Mouse (Mus musculus) liver, embryonic 14.5 days (tissue): Measurements from ENCODE around the gene B3gnt9. TPM values are rescaled to one million over a fixed set of nuclear protein-coding genes. Genes with fewer than 3 reads are reported as not detected.
A peak's percentile ranks its signal among the peaks of the same experiment; 100 is the strongest.

Source experiments
- ATAC-seq: fragments of 200-750 bp; cut with Nextera tagmentation; 2 replicates; pipeline ENCODE4 v1.8.0; 2017; ENCODE audit warnings: moderate number of reproducible peaks, mild to moderate bottlenecking, moderate library complexity; ENCODE audit not compliant: insufficient read depth
- DNase-seq, 3 experiments: peaks; one replicate each; pipeline ENCODE4 v3.0.0-alpha.2; 2012 to 2013; ENCODE audit warnings: low read depth in 3 of 3, low spot score in 3 of 3
- H3K27ac ChIP-seq: fragments of 300-500 bp; sonication (generic); 2 replicates; pipeline ENCODE4 v1.5.1; 2014; ENCODE audit warnings: moderate library complexity, mild to moderate bottlenecking, control low read depth, inconsistent platforms
- H3K27me3 ChIP-seq: fragments of 300-500 bp; sonication (generic); 2 replicates; pipeline ENCODE4 v1.6.1; 2014; ENCODE audit warnings: mild to moderate bottlenecking, low read length, moderate library complexity; ENCODE audit not compliant: control insufficient read depth, insufficient read depth
- H3K36me3 ChIP-seq: fragments of 300-500 bp; sonication (generic); replicated peaks from 2 replicates; pipeline ENCODE4 v1.6.1; 2014; ENCODE audit warnings: low read depth; ENCODE audit not compliant: control insufficient read depth, insufficient read depth
- H3K4me1 ChIP-seq, 2 experiments: fragments of 200-500 bp in 1 of 2; fragments of 300-500 bp in 1 of 2; sonication (generic) in 1 of 2; replicated peaks; 2 replicates each; pipeline ENCODE4 v1.6.1; 2012 to 2014; ENCODE audit warnings: antibody characterized with exemption in 1 of 2, inconsistent platforms in 1 of 2, low read length in 1 of 2; ENCODE audit not compliant: control insufficient read depth in 2 of 2, insufficient read depth in 2 of 2
- H3K4me2 ChIP-seq: fragments of 300-500 bp; sonication (generic); 2 replicates; pipeline ENCODE4 v1.6.1; 2014; ENCODE audit warnings: low read depth, mild to moderate bottlenecking, control low read depth, moderate library complexity
- H3K4me3 ChIP-seq, 2 experiments: fragments of 200-500 bp in 1 of 2; fragments of 300-500 bp in 1 of 2; sonication (generic) in 1 of 2; 2 replicates each; pipeline ENCODE4 v1.5.1; 2012 to 2014; ENCODE audit warnings: low read depth in 2 of 2, low read length in 2 of 2, mild to moderate bottlenecking in 2 of 2, control low read depth in 1 of 2, inconsistent platforms in 1 of 2, moderate library complexity in 1 of 2; ENCODE audit not compliant: insufficient read depth in 1 of 2
- H3K9ac ChIP-seq: fragments of 300-500 bp; sonication (generic); replicated peaks from 2 replicates; pipeline ENCODE4 v1.6.1; 2014; ENCODE audit warnings: mild to moderate bottlenecking, control low read depth, moderate library complexity
- H3K9me3 ChIP-seq: fragments of 300-500 bp; sonication (generic); 2 replicates; pipeline ENCODE4 v1.6.1; 2016; ENCODE audit warnings: low read length, mixed read lengths; ENCODE audit not compliant: control insufficient read depth
- CTCF ChIP-seq: IDR thresholded peaks from 2 replicates; pipeline ENCODE4 v1.5.1; 2016; ENCODE audit warnings: antibody characterized with exemption, low read depth, control low read depth
- EP300 ChIP-seq: IDR thresholded peaks from 2 replicates; pipeline ENCODE4 v1.6.1; 2016; ENCODE audit warnings: antibody characterized with exemption, low read depth
- WGBS: fragments of 180-500 bp; shearing (Covaris S2); extraction: QIAGEN DNeasy Blood & Tissue Kit; methylation state at CpG from one replicate; pipeline ENCODE4 v1.1.7; 2014; ENCODE audit not compliant: insufficient replicate concordance; 5-methylcytosine and 5-hydroxymethylcytosine counted together
- polyA plus RNA-seq, 2 experiments: library from polyadenylated mRNA; depleted of rRNA in 1 of 2; stranded (reverse) in 1 of 2; unstranded in 1 of 2; fragments of >200 nt; fragmentation: Nextera tagmentation in 1 of 2; extraction: Ambion mirVana in 1 of 2; gene quantifications; 2 replicates each; pipeline versions ENCODE4 v1.2.1 to v1.2.3; 2012 to 2014

The B3gnt9 gene
- polyA plus RNA-seq, 2 experiments, result 1.6 to 2.3 TPM

- Histone ChIP-seq H3K27ac (no peak overlapping the region), H3K36me3 (no peaks in the 10 kb centered on the region), H3K27me3 (peaks cover 43% of the 10 kb centered on the region), H3K4me3 (peak overlapping the region; percentile 78 to 89; a peak in 3 of 4 replicates), H3K4me2 (peak overlapping the region; percentile 98), H3K9ac (no peak overlapping the region), H3K4me1 (peaks cover 6 to 16% of the 10 kb centered on the region in 2 experiments), H3K9me3 (no peaks in the 10 kb centered on the region)
- ATAC-seq (no peak), DNase-seq (no peak)
- TF ChIP-seq EP300 (no peak), CTCF (no peak)
- 43% methylated on average over 16 of the region's 16 CpGs for WGBS
Observed at GRCm38 (mm10) chr8:105263244-105263912, 8.4 kb upstream of the B3gnt9 start.

- DNase-seq (no peak), ATAC-seq (no peak)
- Histone ChIP-seq H3K4me1 (peaks cover 6 to 16% of the 10 kb centered on the region in 2 experiments), H3K9ac (no peak overlapping the region), H3K4me2 (no peak overlapping the region), H3K36me3 (no peaks in the 10 kb centered on the region), H3K27ac (no peak overlapping the region), H3K4me3 (no peak overlapping the region), H3K27me3 (peaks cover 25% of the 10 kb centered on the region), H3K9me3 (no peaks in the 10 kb centered on the region)
- no peak for TF ChIP-seq EP300
- TF ChIP-seq CTCF, result 0 out of 2 replicates have a peak, but pooled peaks have one; percentile 13
- 66% methylated on average over 12 of the region's 12 CpGs for WGBS
Observed at GRCm38 (mm10) chr8:105261326-105261980, 6.5 kb upstream of the B3gnt9 start.

- WGBS, result 65% methylated on average over 7 of the region's 7 CpGs
- H3K4me3 ChIP-seq, result no peak overlapping the region
- no peak overlapping the region for H3K27ac ChIP-seq
- peaks cover 10 to 20% of the 10 kb centered on the region in 2 experiments for H3K4me1 ChIP-seq
- H3K36me3 ChIP-seq, result no peaks in the 10 kb centered on the region
- peaks cover 21% of the 10 kb centered on the region for H3K27me3 ChIP-seq
- DNase-seq (no peak), ATAC-seq (no peak)
- TF ChIP-seq CTCF, result no peak
- TF ChIP-seq EP300, result no peak
- no peaks in the 10 kb centered on the region for H3K9me3 ChIP-seq
- H3K9ac ChIP-seq, result no peak overlapping the region
- H3K4me2 ChIP-seq, result no peak overlapping the region; the same call in 1 of the 2 replicates
Observed at GRCm38 (mm10) chr8:105260371-105261099, 5.6 kb upstream of the B3gnt9 start.

- WGBS, result 3% methylated on average over 30 of the region's 30 CpGs
- no peak for ATAC-seq
- H3K27ac ChIP-seq, result no peak overlapping the region
Observed at GRCm38 (mm10) chr8:105259721-105260320, 4.9 kb upstream of the B3gnt9 start.

More at GRCm38 (mm10) chr8:105259721-105260320, 4.9 kb upstream of the B3gnt9 start:
- Histone ChIP-seq H3K27me3 (peaks cover 16% of the 10 kb centered on the region), H3K9ac (no peak overlapping the region), H3K4me1 (peaks cover 13 to 21% of the 10 kb centered on the region in 2 experiments), H3K9me3 (no peaks in the 10 kb centered on the region), H3K36me3 (no peaks in the 10 kb centered on the region), H3K4me3 (peak overlapping the region; percentile 14 to 20; a peak in 2 of 4 replicates), H3K4me2 (peak overlapping the region; percentile 62)
- no peak for DNase-seq
- TF ChIP-seq EP300 (no peak), CTCF (peak; percentile 99)
